Mouse (Mus musculus) heart, embryonic 12.5 days (tissue): ENCODE measurements around the gene Tmem115. TPM values are rescaled to one million over a fixed set of nuclear protein-coding genes. Genes with fewer than 3 reads are reported as not detected.

Experiments used
- ATAC-seq: fragments of 200-750 bp; cut with Nextera tagmentation; 2 replicates; pipeline ENCODE4 v1.8.0; 2017; ENCODE audit warnings: moderate TSS enrichment, moderate library complexity; ENCODE audit not compliant: insufficient number of reproducible peaks, low FRiP score
- H3K27ac ChIP-seq: fragments of 300-500 bp; sonication (generic); 2 replicates; pipeline ENCODE4 v1.5.1; 2016; ENCODE audit warnings: mild to moderate bottlenecking, moderate library complexity; ENCODE audit not compliant: poor library complexity, severe bottlenecking
- H3K27me3 ChIP-seq: fragments of 300-500 bp; sonication (generic); replicated peaks from 2 replicates; pipeline ENCODE4 v1.6.1; 2016; ENCODE audit warnings: mild to moderate bottlenecking, moderate library complexity
- H3K36me3 ChIP-seq: fragments of 300-500 bp; sonication (generic); 2 replicates; pipeline ENCODE4 v1.6.1; 2016; ENCODE audit warnings: mild to moderate bottlenecking, moderate library complexity
- H3K4me1 ChIP-seq: fragments of 300-500 bp; sonication (generic); replicated peaks from 2 replicates; pipeline ENCODE4 v1.6.1; 2016; ENCODE audit warnings: mild to moderate bottlenecking
- H3K4me2 ChIP-seq: fragments of 300-500 bp; sonication (generic); 2 replicates; pipeline ENCODE4 v1.6.1; 2016; ENCODE audit warnings: mild to moderate bottlenecking, moderate library complexity
- H3K4me3 ChIP-seq: fragments of 300-500 bp; sonication (generic); 2 replicates; pipeline ENCODE4 v1.5.1; 2016; ENCODE audit warnings: mild to moderate bottlenecking
- H3K9ac ChIP-seq: fragments of 300-500 bp; sonication (generic); 2 replicates; pipeline ENCODE4 v1.6.1; 2016; ENCODE audit warnings: mild to moderate bottlenecking, moderate library complexity
- H3K9me3 ChIP-seq: fragments of 300-500 bp; sonication (generic); replicated peaks from 2 replicates; pipeline ENCODE4 v1.6.1; 2016; ENCODE audit warnings: mild to moderate bottlenecking, moderate library complexity
- WGBS: fragments of 180-500 bp; shearing (Covaris S2); methylation state at CpG from one replicate; pipeline ENCODE4 v1.1.7; 2016; 5-methylcytosine and 5-hydroxymethylcytosine counted together
- polyA plus RNA-seq: library from polyadenylated mRNA; unstranded; fragments of >200 nt; fragmentation: Nextera tagmentation; extraction: Ambion mirVana; gene quantifications from 2 replicates; pipeline ENCODE4 v1.2.1, GENCODE M21; 2016

Tmem115 gene
- polyA plus RNA-seq, 1 experiment from 2014 or later, result 37.5 TPM

GRCm38 (mm10) chr9:107586504-107586903 is 52.8 kb downstream of the Tmem115 start:
- H3K27me3 ChIP-seq, result no peaks in the 10 kb centered on the region
- no peaks in the 10 kb centered on the region for H3K9me3 ChIP-seq
- H3K4me1 ChIP-seq, result peaks cover 45% of the 10 kb centered on the region
- WGBS, result 87% methylated on average over 5 of the region's 5 CpGs
- no peak overlapping the region for H3K9ac ChIP-seq
- H3K27ac ChIP-seq, result peak overlapping the region; percentile 41
- no peak overlapping the region for H3K4me3 ChIP-seq
- no peak for ATAC-seq
- H3K4me2 ChIP-seq, result peak overlapping the region; percentile 24
- peaks cover 36% of the 10 kb centered on the region for H3K36me3 ChIP-seq

GRCm38 (mm10) chr9:107586974-107587832 is 53.5 kb downstream of the Tmem115 start, which contains the start of gene Ifrd2:
Gene Ifrd2, plus strand, starts transcription at chr9:107587642.
- 11% methylated on average over 46 of the region's 46 CpGs for WGBS
- peaks cover 38% of the 10 kb centered on the region for H3K4me1 ChIP-seq
- peak within 1 kb of the TSS; percentile 85 for H3K9ac ChIP-seq
- H3K4me3 ChIP-seq, result peak within 1 kb of the TSS; percentile 84
- peaks cover 43% of the 10 kb centered on the region for H3K36me3 ChIP-seq
- peak within 1 kb of the TSS; percentile 72 for H3K27ac ChIP-seq
- peak within 1 kb of the TSS; percentile 84 for H3K4me2 ChIP-seq
- no peaks in the 10 kb centered on the region for H3K9me3 ChIP-seq
- no peaks in the 10 kb centered on the region for H3K27me3 ChIP-seq
- peak; percentile 97 for ATAC-seq

GRCm38 (mm10) chr9:107587833-107588639 is 54.3 kb downstream of the Tmem115 start:
- H3K9ac ChIP-seq, result peak overlapping the region; percentile 85
- 1% methylated on average over 33 of the region's 33 CpGs for WGBS
- peak; percentile 6; the same call in 1 of the 2 replicates for ATAC-seq

More at GRCm38 (mm10) chr9:107587833-107588639, 54.3 kb downstream of the Tmem115 start:
- H3K9me3 ChIP-seq, result no peaks in the 10 kb centered on the region
- peak overlapping the region; percentile 84 for H3K4me2 ChIP-seq
- peak overlapping the region; percentile 84 for H3K4me3 ChIP-seq
- H3K27ac ChIP-seq, result peak overlapping the region; percentile 72
- peaks cover 49% of the 10 kb centered on the region for H3K36me3 ChIP-seq
- H3K4me1 ChIP-seq, result peaks cover 45% of the 10 kb centered on the region
- H3K27me3 ChIP-seq, result no peaks in the 10 kb centered on the region

Other genes starting within 250 kb of the Tmem115 start
- gene Mapkapk3, start 244.1 kb upstream of the Tmem115 start, polyA plus RNA-seq, result 7.1 and 7.3 TPM in 2 replicates
- gene Cish, start 237.9 kb upstream of the Tmem115 start, polyA plus RNA-seq, result 15.6 and 16.4 TPM in 2 replicates
- gene Hemk1, start 195.6 kb upstream of the Tmem115 start, polyA plus RNA-seq, result 11.4 and 13.4 TPM in 2 replicates
- 0.55 and 1.1 TPM in 2 replicates for gene 6430571L13Rik, start 193.3 kb upstream of the Tmem115 start, polyA plus RNA-seq
- 5.9 and 6.2 TPM in 2 replicates for gene Cacna2d2, start 134.3 kb upstream of the Tmem115 start, polyA plus RNA-seq
- gene Cyb561d2, start 8.2 kb downstream of the Tmem115 start, polyA plus RNA-seq, result 16.6 and 18.4 TPM in 2 replicates
- 24.4 and 25.1 TPM in 2 replicates for gene Nprl2, start 8.3 kb downstream of the Tmem115 start, polyA plus RNA-seq
- 0.22 and 0.35 TPM in 2 replicates for gene Zmynd10, start 13.4 kb downstream of the Tmem115 start, polyA plus RNA-seq
- 48.2 and 49.0 TPM in 2 replicates for gene Rassf1, start 17.6 kb downstream of the Tmem115 start, polyA plus RNA-seq
- 60.1 and 61.4 TPM in 2 replicates for gene Tusc2, start 29.3 kb downstream of the Tmem115 start, polyA plus RNA-seq
- gene Hyal2, start 34.0 kb downstream of the Tmem115 start, polyA plus RNA-seq, result 103 and 106 TPM in 2 replicates
- gene Hyal1, start 43.0 kb downstream of the Tmem115 start, polyA plus RNA-seq, result 5.5 and 5.7 TPM in 2 replicates
- 10.2 and 12.6 TPM in 2 replicates for gene Naa80, start 44.9 kb downstream of the Tmem115 start, polyA plus RNA-seq
- gene Hyal3, start 46.9 kb downstream of the Tmem115 start, polyA plus RNA-seq, result 0.49 and 0.64 TPM in 2 replicates
- gene Ifrd2, start 53.7 kb downstream of the Tmem115 start, polyA plus RNA-seq, result 34.0 and 35.5 TPM in 2 replicates
- gene Sema3b, start 75.3 kb downstream of the Tmem115 start, polyA plus RNA-seq, result 10.7 and 11.2 TPM in 2 replicates
- 404 and 442 TPM in 2 replicates for gene Gnai2, start 101.4 kb downstream of the Tmem115 start, polyA plus RNA-seq
- 2.9 and 3.2 TPM in 2 replicates for gene Slc38a3, start 135.6 kb downstream of the Tmem115 start, polyA plus RNA-seq
- gene Gnat1, start 145.8 kb downstream of the Tmem115 start, polyA plus RNA-seq, result 0.97 and 1.2 TPM in 2 replicates
- gene Sema3f, start 176.5 kb downstream of the Tmem115 start, polyA plus RNA-seq, result 8.1 and 8.4 TPM in 2 replicates
- 127 and 137 TPM in 2 replicates for gene Rbm5, start 237.1 kb downstream of the Tmem115 start, polyA plus RNA-seq